ENCODE assay signal across 26 mouse cellular contexts in the genomic region with DNA sequence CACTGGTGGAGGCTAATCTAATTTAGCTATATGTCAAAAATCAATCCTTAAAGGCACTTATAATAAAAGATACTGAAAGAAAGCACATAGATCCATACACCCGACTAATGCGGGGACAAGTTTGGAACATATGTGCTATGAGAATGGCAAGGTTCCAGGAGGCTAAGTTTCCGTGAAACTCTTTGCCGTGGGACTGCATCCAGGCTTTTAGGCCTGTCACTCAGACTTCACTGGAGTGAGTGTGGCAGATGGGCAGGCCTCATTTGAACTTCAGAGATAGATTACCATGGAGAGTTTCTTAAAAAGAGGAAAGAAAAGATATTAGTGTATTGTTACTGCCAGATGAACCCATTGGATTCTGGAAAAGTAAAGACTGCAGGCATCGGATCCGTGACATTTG.
DNase-seq lines count a peak whose midpoint lies in the region; ATAC-seq lines count a peak whose summit lies in the region.
"Had no signal": no experiment of that assay in that cellular context is flagged by ENCODE, and none has a peak within 500 bp of the region (broad histone marks: within the 10 kb centered on the region; RNA-seq: fewer than 3 reads in every experiment).

No protein-coding gene starts in this region.

- H3K36me3 ChIP-seq in embryonic facial prominence, embryonic 14.5 days (ENCODE audit: control insufficient read depth, insufficient read depth, low read length), result no peaks in the 10 kb centered on the region
- H3K36me3 ChIP-seq in embryonic facial prominence, embryonic 10.5 days (replicated peaks), result no peaks in the 10 kb centered on the region
- no peaks in the 10 kb centered on the region for H3K36me3 ChIP-seq in forebrain, embryonic 16.5 days (ENCODE audit: control insufficient read depth, insufficient read depth)
- H3K36me3 ChIP-seq in forebrain, embryonic 15.5 days, result no peaks in the 10 kb centered on the region
- H3K36me3 ChIP-seq: embryonic facial prominence, embryonic 12.5 days; embryonic facial prominence, embryonic 15.5 days; forebrain, embryonic 10.5 days; G1E had no signal

- no peaks in the 10 kb centered on the region for H3K4me1 ChIP-seq in embryonic facial prominence, embryonic 14.5 days (ENCODE audit: control insufficient read depth, insufficient read depth, low read length)
- H3K4me1 ChIP-seq in embryonic facial prominence, embryonic 10.5 days, result no peaks in the 10 kb centered on the region
- H3K4me1 ChIP-seq in forebrain, embryonic 16.5 days (replicated peaks; ENCODE audit: control insufficient read depth, insufficient read depth, low read length), result no peaks in the 10 kb centered on the region; the same call in 1 of the 2 replicates
- H3K4me1 ChIP-seq in forebrain, embryonic 15.5 days, result no peaks in the 10 kb centered on the region
- H3K4me1 ChIP-seq: embryonic facial prominence, embryonic 12.5 days; embryonic facial prominence, embryonic 15.5 days; forebrain, embryonic 10.5 days had no signal

- no peak for ATAC-seq in embryonic facial prominence, embryonic 14.5 days (ENCODE audit: low read depth)
- peak; percentile 18; the same call in 1 of the 2 replicates for ATAC-seq in forebrain, embryonic 16.5 days
- no peak for ATAC-seq in forebrain, embryonic 15.5 days (replicated peaks)
- ATAC-seq: activated CD4-positive, CD25-positive, alpha-beta regulatory T cell, adult 4 months; CD4-positive, CD25-positive, alpha-beta regulatory T cell, adult 4 months; Patski had no signal

- H3K9me3 ChIP-seq in embryonic facial prominence, embryonic 14.5 days (ENCODE audit: control insufficient read depth, low read length), result no peaks in the 10 kb centered on the region
- no peaks in the 10 kb centered on the region for H3K9me3 ChIP-seq in embryonic facial prominence, embryonic 10.5 days
- H3K9me3 ChIP-seq in forebrain, embryonic 16.5 days (ENCODE audit: control insufficient read depth, low read length), result no peaks in the 10 kb centered on the region
- H3K9me3 ChIP-seq in forebrain, embryonic 15.5 days, result no peaks in the 10 kb centered on the region
- H3K9me3 ChIP-seq: embryonic facial prominence, embryonic 12.5 days; embryonic facial prominence, embryonic 15.5 days; forebrain, embryonic 10.5 days; G1E had no signal

- no peak overlapping the region for H3K4me2 ChIP-seq in embryonic facial prominence, embryonic 14.5 days (ENCODE audit: low read depth, low read length)
- no peak overlapping the region for H3K4me2 ChIP-seq in forebrain, embryonic 16.5 days (ENCODE audit: low read length)
- no peak overlapping the region for H3K4me2 ChIP-seq in forebrain, embryonic 15.5 days (replicated peaks)
- H3K4me2 ChIP-seq: embryonic facial prominence, embryonic 12.5 days; embryonic facial prominence, embryonic 15.5 days had no signal

- DNase-seq in embryonic facial prominence, embryonic 14.5 days (ENCODE audit: low spot score), result peak; percentile 14
- no peak for DNase-seq in embryonic facial prominence, embryonic 10.5 days (ENCODE audit: low spot score)
- peak; percentile 43 for DNase-seq in heart, adult 11 months
- no peak for DNase-seq in heart, postnatal 14 days
- no peak for DNase-seq in adrenal gland, adult 8-10 months
- DNase-seq: adrenal gland, postnatal 10 days; adrenal gland, postnatal 25 days; B cell, adult 2 months; cerebellum, adult 11 months; cerebellum, adult 18-20 months; cerebellum, adult 8-10 months; cerebellum, adult 9-11 months; cerebellum, postnatal 14 days; cerebellum, postnatal 36 days; embryo, embryonic 11 days had no signal

- no peak overlapping the region for H3K27ac ChIP-seq in embryonic facial prominence, embryonic 14.5 days (replicated peaks; ENCODE audit: low read depth, low read length)
- H3K27ac ChIP-seq in embryonic facial prominence, embryonic 10.5 days (replicated peaks), result no peak overlapping the region
- H3K27ac ChIP-seq in forebrain, embryonic 16.5 days (ENCODE audit: low read length), result no peak overlapping the region
- no peak overlapping the region for H3K27ac ChIP-seq in forebrain, embryonic 15.5 days (replicated peaks)
- H3K27ac ChIP-seq: embryonic facial prominence, embryonic 12.5 days; embryonic facial prominence, embryonic 15.5 days; forebrain, embryonic 10.5 days had no signal

- no peak overlapping the region for H3K9ac ChIP-seq in embryonic facial prominence, embryonic 14.5 days (ENCODE audit: low read depth, low read length)
- H3K9ac ChIP-seq in forebrain, embryonic 16.5 days (replicated peaks; ENCODE audit: low read depth, low read length), result no peak overlapping the region
- H3K9ac ChIP-seq in forebrain, embryonic 15.5 days (replicated peaks), result no peak overlapping the region
- H3K9ac ChIP-seq: embryonic facial prominence, embryonic 12.5 days; embryonic facial prominence, embryonic 15.5 days had no signal

- intact Hi-C loops in heart, postnatal 14 days (cut with DNase I), result no loop called here

- H3K27me3 ChIP-seq in embryonic facial prominence, embryonic 14.5 days (replicated peaks; ENCODE audit: control insufficient read depth, insufficient read depth, low read length), result no peaks in the 10 kb centered on the region
- H3K27me3 ChIP-seq in embryonic facial prominence, embryonic 10.5 days (replicated peaks; ENCODE audit: low read depth, poor library complexity, severe bottlenecking), result no peaks in the 10 kb centered on the region
- no peaks in the 10 kb centered on the region for H3K27me3 ChIP-seq in forebrain, embryonic 16.5 days (replicated peaks; ENCODE audit: control insufficient read depth, insufficient read depth, low read length)
- H3K27me3 ChIP-seq in forebrain, embryonic 15.5 days, result no peaks in the 10 kb centered on the region
- H3K27me3 ChIP-seq: CH12.LX; embryonic facial prominence, embryonic 12.5 days; embryonic facial prominence, embryonic 15.5 days; Patski had no signal

- no peak overlapping the region for H3K4me3 ChIP-seq in embryonic facial prominence, embryonic 14.5 days (ENCODE audit: low read depth, low read length)
- no peak overlapping the region for H3K4me3 ChIP-seq in embryonic facial prominence, embryonic 10.5 days
- no peak overlapping the region for H3K4me3 ChIP-seq in forebrain, embryonic 16.5 days (replicated peaks; ENCODE audit: low read length)
- H3K4me3 ChIP-seq in forebrain, embryonic 15.5 days, result no peak overlapping the region
- H3K4me3 ChIP-seq: embryonic facial prominence, embryonic 12.5 days; embryonic facial prominence, embryonic 15.5 days; erythroblast, embryonic 14.5 days; forebrain, embryonic 10.5 days had no signal

- WGBS in embryonic facial prominence, embryonic 14.5 days, result 81% methylated on average over 6 of the region's 6 CpGs
- 95% methylated on average over 6 of the region's 6 CpGs for WGBS in embryonic facial prominence, embryonic 10.5 days
- 76% methylated on average over 6 of the region's 6 CpGs for WGBS in forebrain, embryonic 16.5 days
- WGBS in forebrain, embryonic 15.5 days, result 81% methylated on average over 6 of the region's 6 CpGs

Comparison
In these comparisons a context has a peak if more than half of its experiments do, and no peak if none do; other contexts are left out.
1. DNase-seq: peak in embryonic facial prominence, embryonic 14.5 days (single experiment) and heart, adult 11 months (single experiment); none in embryonic facial prominence, embryonic 10.5 days (single experiment), heart, postnatal 14 days (0 of 2) and adrenal gland, adult 8-10 months (single experiment).